Mouse (Mus musculus): ENCODE measurements around the gene Nexmif. TPM values are rescaled to one million over a fixed set of nuclear protein-coding genes. Genes with fewer than 3 reads are reported as not detected.
"Not testable (repeated sequence)": the region's sequence is repeated elsewhere in the genome, so short reads cannot be mapped to it uniquely, and the experiment has no call there.

Nexmif gene
- 10 to 100 TPM; 23.8 to 25.4 TPM for total RNA-seq (2021)
- long read RNA-seq, experiment 1, partial matches to known transcripts = 0 of 2 reads
- long read RNA-seq, experiment 1, other reads (novel, unspliced or antisense) = 2 of 2 reads
- long read RNA-seq, experiment 2, full-length matches to known transcripts = 1 of 4 reads
- long read RNA-seq, experiment 2, partial matches to known transcripts = 0 of 4 reads
- long read RNA-seq, experiment 2, other reads (novel, unspliced or antisense) = 3 of 4 reads

- DNase-seq (ENCODE audit: low spot score in 2 of 2) = peak; percentile 36 to 47
Observed at GRCm38 (mm10) chrX:104200736-104201591, at the start of gene Nexmif. TSS of gene Nexmif (minus strand) at chrX:104201185.

DNA sequence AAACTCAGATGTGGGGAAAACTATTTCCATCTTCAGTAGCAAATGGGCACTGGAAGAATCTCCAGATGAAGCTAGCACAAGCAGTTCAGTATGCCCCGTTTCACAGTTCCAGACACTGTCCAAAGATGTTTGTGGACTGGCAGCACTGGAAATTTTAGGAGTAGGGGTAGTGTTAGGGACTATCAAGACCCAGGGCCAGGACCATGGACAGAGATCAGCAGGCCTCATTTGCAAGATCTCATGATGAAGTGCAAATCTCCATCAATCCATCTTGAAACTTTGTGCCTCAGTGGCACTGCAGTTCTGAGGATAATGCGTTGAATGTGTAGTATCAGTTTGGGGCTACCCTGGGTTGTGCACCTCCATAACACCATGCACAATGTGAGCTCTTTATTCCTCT lies 7.7 kb upstream of the Nexmif start:
- DNase-seq (ENCODE audit: low spot score in 2 of 2) = no peak

GRCm38 (mm10) chrX:104201592-104202139 lies 681 bp upstream of the Nexmif start:
- peak in 1 of 2 experiments; percentile 2 for DNase-seq (ENCODE audit: low spot score in 2 of 2)

DNA sequence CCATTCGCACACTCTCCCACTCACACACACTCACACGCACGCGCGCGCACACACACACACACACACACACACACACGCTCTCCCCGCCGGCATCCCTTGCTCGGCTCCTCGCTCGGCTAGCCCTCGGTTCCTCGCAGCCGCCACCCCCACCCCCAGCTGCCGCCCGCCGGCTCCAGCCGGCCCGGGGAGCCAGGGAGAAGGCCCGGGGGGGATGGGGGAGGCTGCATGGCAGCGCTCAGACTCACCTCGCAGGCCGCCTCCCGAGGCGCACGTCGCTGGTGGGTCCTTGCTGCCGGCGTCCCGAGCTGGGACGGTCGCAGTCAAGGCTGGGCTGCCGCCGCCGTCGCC lies 623 bp downstream of the Nexmif start:
- peak; percentile 22 to 39 for DNase-seq (ENCODE audit: low spot score in 2 of 2)

GRCm38 (mm10) chrX:104199611-104200387 lies 1.2 kb downstream of the Nexmif start:
- peak; percentile 25 to 36 for DNase-seq (ENCODE audit: low spot score in 2 of 2)

DNA sequence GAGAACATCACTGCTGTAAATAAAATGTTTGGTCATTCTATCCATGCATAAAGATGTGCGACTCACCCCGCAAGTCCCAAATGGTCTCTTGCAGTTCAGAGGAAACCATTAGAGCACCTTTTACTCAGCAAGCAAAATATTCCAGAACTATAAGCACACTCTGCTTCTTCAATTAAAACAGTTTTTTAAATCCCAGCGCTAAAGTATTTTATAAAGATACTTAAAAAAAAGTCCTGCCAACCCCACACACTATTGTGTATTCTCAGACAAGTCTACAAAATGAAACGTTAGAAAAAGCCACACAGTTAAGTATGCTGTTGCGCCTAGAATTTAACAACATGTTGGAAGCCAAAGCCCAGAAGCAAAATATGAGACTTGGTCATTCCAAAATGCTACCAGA lies 1.9 kb downstream of the Nexmif start:
- DNase-seq (ENCODE audit: low spot score in 2 of 2) = no peak

DNA sequence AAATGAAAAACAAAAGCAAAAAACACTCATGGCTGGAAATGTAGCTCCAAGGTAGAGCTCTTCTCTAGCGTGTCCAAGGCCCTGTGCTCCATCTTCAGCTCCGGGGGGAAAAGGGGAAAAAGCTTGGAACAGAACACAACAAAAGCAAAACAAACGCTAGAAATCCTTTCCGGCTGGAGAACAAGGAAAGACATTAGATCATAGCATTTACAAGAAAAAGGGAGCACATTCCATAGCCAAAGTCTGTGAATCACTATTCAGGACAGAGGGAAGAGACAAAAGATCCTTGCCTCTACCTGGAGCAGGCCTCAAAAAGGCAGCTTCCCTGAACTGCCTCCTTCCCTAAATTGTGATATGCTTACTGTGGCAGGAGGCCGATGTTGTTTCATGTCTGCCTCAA lies 4.4 kb downstream of the Nexmif start:
- no peak for DNase-seq (ENCODE audit: low spot score in 2 of 2)

GRCm38 (mm10) chrX:104179257-104179656 lies 21.7 kb downstream of the Nexmif start:
- peak; percentile 37 to 50 for DNase-seq (ENCODE audit: low spot score in 2 of 2)

GRCm38 (mm10) chrX:104150072-104150471 lies 50.9 kb downstream of the Nexmif start:
- no peak for DNase-seq (ENCODE audit: low spot score in 2 of 2)

GRCm38 (mm10) chrX:104115266-104115665 lies 85.7 kb downstream of the Nexmif start:
- not testable (repeated sequence) for DNase-seq (ENCODE audit: low spot score in 2 of 2)

GRCm38 (mm10) chrX:104114596-104114995 lies 86.4 kb downstream of the Nexmif start:
- no peak for DNase-seq (ENCODE audit: low spot score in 2 of 2)

GRCm38 (mm10) chrX:104054848-104055247 lies 146.1 kb downstream of the Nexmif start:
- DNase-seq (ENCODE audit: low spot score in 2 of 2) = no peak

DNA sequence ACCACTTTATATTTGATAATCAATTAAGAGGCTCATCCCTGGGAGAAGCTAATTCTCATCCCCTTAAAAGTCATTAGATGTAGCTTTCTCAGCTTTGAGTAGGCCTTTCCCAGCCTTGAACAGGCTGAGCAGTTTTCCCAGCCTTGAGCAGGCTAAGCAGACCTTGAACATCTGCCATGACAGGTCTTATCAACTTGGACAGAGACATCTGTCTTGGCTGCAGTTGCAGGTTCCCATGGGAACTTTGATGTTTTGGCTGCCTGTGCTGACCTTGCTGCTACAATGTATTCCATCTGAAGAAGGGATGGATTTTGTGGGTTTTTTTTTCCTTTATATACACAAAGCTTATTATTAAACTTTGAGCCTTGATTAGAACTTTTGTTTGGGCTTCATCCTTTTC lies 160.7 kb downstream of the Nexmif start:
- DNase-seq (ENCODE audit: low spot score in 2 of 2) = no peak

DNA sequence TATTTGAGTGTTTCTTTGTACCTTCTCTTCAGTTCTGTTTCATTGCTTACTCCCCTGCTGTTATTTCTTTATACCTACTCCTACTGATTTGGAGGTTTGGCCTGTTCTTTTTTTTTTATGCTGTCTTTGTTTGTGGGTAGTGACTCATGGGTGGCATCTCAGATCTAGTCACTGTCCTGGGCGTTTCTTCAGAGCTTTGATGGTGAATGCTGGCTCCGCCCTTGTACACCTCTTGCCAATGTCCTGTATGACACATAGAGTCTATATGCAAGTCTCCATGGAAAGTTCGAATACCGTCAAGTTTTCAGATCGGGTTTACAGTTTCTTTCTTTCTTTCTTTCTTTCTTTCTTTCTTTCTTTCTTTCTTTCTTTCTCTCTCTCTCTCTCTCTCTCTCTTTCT lies 167.1 kb downstream of the Nexmif start:
- no peak for DNase-seq (ENCODE audit: low spot score in 2 of 2)

DNA sequence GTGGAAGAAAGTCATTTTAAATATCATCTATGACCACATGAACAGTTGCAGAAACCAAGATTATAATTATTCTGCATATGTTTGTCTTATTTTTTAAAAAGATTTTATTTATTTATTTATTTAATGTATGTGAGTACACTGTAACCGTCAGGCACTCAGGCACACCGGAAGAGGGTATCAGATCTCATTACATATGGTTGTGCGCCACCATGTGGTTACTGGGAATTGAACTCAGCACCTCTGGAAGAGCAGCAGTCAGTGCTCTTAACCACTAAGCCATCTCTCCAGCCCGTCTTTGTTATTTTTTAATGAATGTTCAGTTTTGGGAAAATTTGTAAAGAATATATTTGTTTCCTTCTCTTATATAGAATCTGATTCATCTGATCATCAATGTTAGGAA lies 168.2 kb downstream of the Nexmif start:
- DNase-seq (ENCODE audit: low spot score in 2 of 2) = peak in 1 of 2 experiments; percentile 4

Small RNA genes lying within 50 kb of the gene (microRNA-seq; reads per million reads assigned to microRNA genes)
- gene Gm24993 (0 reads per million in 2 experiments), gene Mir672 (430 to 592 reads per million in 2 experiments)

Other genes starting within 250 kb of the Nexmif start
- gene Rlim, start 219.9 kb downstream of the Nexmif start, total RNA-seq (2021) = 10 to 100 TPM; 46.1 to 55.1 TPM
- 10 to 100 TPM; 25.8 to 30.0 TPM for gene Abcb7, start 212.7 kb upstream of the Nexmif start, total RNA-seq (2021)

Data from left cerebral cortex, adult 18-20 months (tissue).